ENCODE assay signal across 8 mouse cellular contexts in genomic region chr4:32351236-32351635, GRCm38 (mm10).
A peak's percentile ranks its signal among the peaks of the same experiment; 100 is the strongest.
DNase-seq lines count a peak whose midpoint lies in the region; ATAC-seq and TF ChIP-seq lines count a peak whose summit lies in the region.
"Had no signal": no experiment of that assay in that cellular context is flagged by ENCODE, and none has a peak within 500 bp of the region (broad histone marks: within the 10 kb centered on the region; RNA-seq: fewer than 3 reads in every experiment).

No protein-coding gene starts in this region.

- H3K4me2 ChIP-seq in stomach, embryonic 16.5 days (ENCODE audit: low read depth, low read length) = no peak overlapping the region
- no peak overlapping the region for H3K4me2 ChIP-seq in stomach, postnatal 0 days (replicated peaks; ENCODE audit: low read depth)
- H3K4me2 ChIP-seq in forebrain, embryonic 11.5 days (ENCODE audit: low read depth, low read length, severe bottlenecking) = no peak overlapping the region

- no peak for TF ChIP-seq EP300 in stomach, postnatal 0 days (optimal IDR thresholded peaks at IDR 0.05)

- DNase-seq in stomach, postnatal 0 days (ENCODE audit: low spot score) = no peak
- peak; percentile 69 for DNase-seq in forebrain, embryonic 11.5 days (ENCODE audit: low spot score)
- DNase-seq in cerebellum, adult 2 months = no peak
- no peak for DNase-seq in left cerebral cortex, postnatal 36 days (ENCODE audit: low spot score in 2 of 2)
- DNase-seq: adrenal gland, postnatal 36 days had no signal

- WGBS in stomach, embryonic 16.5 days = 49% methylated on average over 10 of the region's 10 CpGs
- 69% methylated on average over 10 of the region's 10 CpGs for WGBS in stomach, postnatal 0 days
- WGBS in forebrain, embryonic 11.5 days = 5% methylated on average over 10 of the region's 10 CpGs
- WGBS in cerebellum, adult 2 months = 58% methylated on average over 10 of the region's 10 CpGs

- ATAC-seq in stomach, embryonic 16.5 days (ENCODE audit: insufficient read depth, low FRiP score) = peak; percentile 42; the same call in 1 of the 2 replicates
- ATAC-seq in stomach, postnatal 0 days (ENCODE audit: low FRiP score, low TSS enrichment) = no peak
- ATAC-seq in forebrain, embryonic 11.5 days (replicated peaks; ENCODE audit: low FRiP score) = peak; percentile 81
- peak; percentile 78 for ATAC-seq in inflammation-experienced regulatory T-cells, adult 6 months
- ATAC-seq in neutrophil, adult 5-6 weeks (ENCODE audit: extremely low read depth, insufficient number of reproducible peaks, low FRiP score, poor library complexity, severe bottlenecking) = peak; percentile 51; the same call in 1 of the 2 replicates

- peaks cover 9% of the 10 kb centered on the region for H3K4me1 ChIP-seq in stomach, embryonic 16.5 days (ENCODE audit: control insufficient read depth, insufficient read depth, low read length)
- H3K4me1 ChIP-seq in stomach, postnatal 0 days (replicated peaks; ENCODE audit: control insufficient read depth, insufficient read depth) = peaks cover 4% of the 10 kb centered on the region; the same call in 1 of the 2 replicates
- peaks cover 15% of the 10 kb centered on the region for H3K4me1 ChIP-seq in forebrain, embryonic 11.5 days (replicated peaks; ENCODE audit: control insufficient read depth, insufficient read depth, low read length)
- peaks cover 2% of the 10 kb centered on the region for H3K4me1 ChIP-seq in cerebellum, adult 2 months (ENCODE audit: control insufficient read depth, insufficient read depth, low read length)

- H3K27ac ChIP-seq in stomach, embryonic 16.5 days (ENCODE audit: low read length) = 0 out of 2 replicates have a peak overlapping the region, but pooled peaks have one; percentile 51
- no peak overlapping the region for H3K27ac ChIP-seq in stomach, postnatal 0 days (replicated peaks)
- H3K27ac ChIP-seq in forebrain, embryonic 11.5 days (ENCODE audit: low read depth, low read length) = 0 out of 2 replicates have a peak overlapping the region, but pooled peaks have one; percentile 1
- no peak overlapping the region; the same call in 1 of the 2 replicates for H3K27ac ChIP-seq in cerebellum, adult 2 months (ENCODE audit: insufficient read depth, low read length)

- H3K36me3 ChIP-seq in stomach, embryonic 16.5 days (ENCODE audit: control insufficient read depth, insufficient read depth, low read length) = no peaks in the 10 kb centered on the region
- no peaks in the 10 kb centered on the region for H3K36me3 ChIP-seq in stomach, postnatal 0 days (ENCODE audit: control insufficient read depth, insufficient read depth, low read length)
- no peaks in the 10 kb centered on the region for H3K36me3 ChIP-seq in forebrain, embryonic 11.5 days (ENCODE audit: control insufficient read depth, insufficient read depth, low read length)

- TF ChIP-seq POLR2A in cerebellum, adult 2 months (IDR thresholded peaks at IDR 0.05; ENCODE audit: borderline replicate concordance, insufficient read depth, low read length) = no peak

- intact Hi-C loops in left cerebral cortex, postnatal 36 days (cut with DNase I) = no loop called here

- H3K27me3 ChIP-seq in stomach, embryonic 16.5 days (ENCODE audit: control insufficient read depth, insufficient read depth, low read length) = no peaks in the 10 kb centered on the region
- H3K27me3 ChIP-seq in stomach, postnatal 0 days (ENCODE audit: control insufficient read depth, insufficient read depth, low read length) = no peaks in the 10 kb centered on the region
- no peaks in the 10 kb centered on the region for H3K27me3 ChIP-seq in forebrain, embryonic 11.5 days (ENCODE audit: control insufficient read depth, insufficient read depth, low read length)
- no peaks in the 10 kb centered on the region for H3K27me3 ChIP-seq in cerebellum, adult 2 months (ENCODE audit: control insufficient read depth, insufficient read depth, low read length)

- H3K4me3 ChIP-seq in stomach, embryonic 16.5 days (replicated peaks; ENCODE audit: low read length) = no peak overlapping the region
- H3K4me3 ChIP-seq in stomach, postnatal 0 days (ENCODE audit: low read depth, low read length) = no peak overlapping the region
- H3K4me3 ChIP-seq in forebrain, embryonic 11.5 days (ENCODE audit: low read depth, low read length) = no peak overlapping the region
- no peak overlapping the region for H3K4me3 ChIP-seq in cerebellum, adult 2 months (replicated peaks; ENCODE audit: insufficient read depth, low read depth, low read length)

- TF ChIP-seq CTCF in stomach, postnatal 0 days (IDR thresholded peaks at IDR 0.05; ENCODE audit: low read depth) = no peak
- TF ChIP-seq CTCF in cerebellum, adult 2 months (IDR thresholded peaks at IDR 0.05; ENCODE audit: borderline replicate concordance, insufficient read depth, low read depth, low read length) = no peak

- no peaks in the 10 kb centered on the region for H3K9me3 ChIP-seq in stomach, embryonic 16.5 days (replicated peaks; ENCODE audit: control insufficient read depth, low read length)
- H3K9me3 ChIP-seq in stomach, postnatal 0 days (ENCODE audit: control insufficient read depth, low read length) = no peaks in the 10 kb centered on the region
- H3K9me3 ChIP-seq in forebrain, embryonic 11.5 days (ENCODE audit: control insufficient read depth, low read length) = no peaks in the 10 kb centered on the region

- no peak overlapping the region for H3K9ac ChIP-seq in stomach, embryonic 16.5 days (ENCODE audit: low read length)
- H3K9ac ChIP-seq in stomach, postnatal 0 days (ENCODE audit: low read length) = no peak overlapping the region
- no peak overlapping the region for H3K9ac ChIP-seq in forebrain, embryonic 11.5 days (ENCODE audit: low read length)

Comparison
In these comparisons a context has a peak if more than half of its experiments do, and no peak if none do; other contexts are left out.
1. H3K27ac ChIP-seq: peak in stomach, embryonic 16.5 days (single experiment) and forebrain, embryonic 11.5 days (single experiment); none in stomach, postnatal 0 days (single experiment) and cerebellum, adult 2 months (single experiment).